Mouse (Mus musculus) left cerebral cortex, adult 18-20 months (tissue): Measurements from ENCODE around the gene Irgm2. TPM values are rescaled to one million over a fixed set of nuclear protein-coding genes. Genes with fewer than 3 reads are reported as not detected.

ENCODE experiments used
- DNase-seq, 2 experiments: peaks; one replicate each; pipeline ENCODE4 v3.0.0; 2021 to 2022; ENCODE audit warnings: low spot score in 2 of 2, mixed read lengths in 1 of 2
- total RNA-seq, 2 experiments: library from RNA; stranded (reverse); gene quantifications; 2 replicates each; pipeline ENCODE4 v1.2.3; 2021

Gene Irgm2
- total RNA-seq, 2 experiments from 2014 or later = 2.4 to 3.6 TPM

DNA sequence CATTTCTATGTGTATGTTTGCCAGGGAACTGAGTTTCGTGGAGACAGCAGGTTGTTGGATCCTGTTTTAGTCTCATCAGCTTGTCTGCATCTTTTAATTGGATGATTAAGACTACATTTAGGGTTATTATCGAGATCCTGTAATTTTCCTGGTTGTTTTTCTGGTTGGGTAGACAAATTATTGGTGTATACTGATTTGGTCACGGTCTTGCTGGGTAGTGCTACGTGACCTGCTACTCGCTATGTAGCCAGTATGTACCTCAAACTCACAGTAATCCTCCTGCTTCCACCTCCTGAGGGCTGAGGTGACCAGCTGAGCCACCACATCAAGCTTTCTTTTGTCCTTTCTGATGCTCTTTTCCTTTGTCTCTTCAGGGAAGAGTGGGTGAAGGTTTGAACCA, 58.4 kb downstream of the Irgm2 start:
- no peak for DNase-seq

DNA sequence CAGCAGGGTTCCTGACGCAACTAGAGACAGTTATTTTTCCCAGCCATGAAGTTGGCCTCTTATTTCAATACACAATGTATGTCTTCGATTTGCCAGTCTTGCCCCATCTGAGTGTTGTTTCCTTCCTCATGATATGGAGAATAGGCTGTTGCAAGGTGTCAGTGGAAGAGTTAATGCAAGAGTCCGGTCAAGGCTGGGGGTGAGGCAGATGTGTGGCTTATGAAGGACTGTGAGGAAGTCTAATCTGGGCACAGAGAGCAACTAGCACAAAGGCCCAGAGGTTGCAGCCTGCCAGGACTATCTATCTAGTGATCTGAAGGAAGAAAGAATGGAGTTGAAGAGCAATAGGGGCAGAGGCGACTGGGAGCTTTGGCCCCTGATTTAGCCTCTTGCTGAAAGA, 60.7 kb downstream of the Irgm2 start:
- no peak for DNase-seq

DNA sequence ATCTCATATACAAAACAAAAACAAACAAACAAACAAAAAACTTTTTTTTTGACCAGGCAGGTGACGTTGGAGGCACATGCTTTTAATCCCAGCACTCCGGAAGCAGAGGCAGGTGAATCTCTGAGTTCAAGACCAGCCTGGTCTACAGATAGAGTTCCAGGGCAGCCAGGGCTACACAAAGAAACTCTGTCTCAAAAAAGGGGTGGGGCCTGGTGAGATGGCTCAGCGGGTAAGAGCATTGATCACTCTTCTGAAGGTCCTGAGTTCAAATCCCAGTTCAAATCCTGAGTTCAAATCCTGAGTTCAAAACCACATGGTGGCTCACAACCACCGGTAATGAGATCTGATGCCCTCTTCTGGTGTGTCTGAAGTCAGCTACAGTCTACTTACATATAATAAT, 62.4 kb downstream of the Irgm2 start:
- DNase-seq = no peak

DNA sequence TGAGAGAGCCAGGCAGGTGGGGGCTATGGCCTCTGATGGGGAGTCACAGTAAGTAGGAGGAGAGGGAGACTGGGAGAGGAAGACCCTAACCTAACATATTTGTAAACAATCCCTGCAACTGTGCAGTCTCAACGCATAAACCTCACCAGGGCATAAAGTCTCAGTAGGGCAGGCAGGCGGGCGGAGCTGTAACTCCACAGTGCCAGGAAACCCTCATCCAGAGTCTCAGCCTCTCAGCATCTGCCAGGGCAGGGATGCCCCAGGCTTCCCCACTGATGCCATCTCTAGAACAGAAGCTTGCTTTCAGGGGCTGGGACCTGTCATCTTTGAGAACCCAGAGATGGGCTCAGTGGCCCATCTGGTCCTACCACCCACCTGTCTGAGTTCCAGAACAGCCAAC, 62.9 kb downstream of the Irgm2 start:
- DNase-seq = no peak

DNA sequence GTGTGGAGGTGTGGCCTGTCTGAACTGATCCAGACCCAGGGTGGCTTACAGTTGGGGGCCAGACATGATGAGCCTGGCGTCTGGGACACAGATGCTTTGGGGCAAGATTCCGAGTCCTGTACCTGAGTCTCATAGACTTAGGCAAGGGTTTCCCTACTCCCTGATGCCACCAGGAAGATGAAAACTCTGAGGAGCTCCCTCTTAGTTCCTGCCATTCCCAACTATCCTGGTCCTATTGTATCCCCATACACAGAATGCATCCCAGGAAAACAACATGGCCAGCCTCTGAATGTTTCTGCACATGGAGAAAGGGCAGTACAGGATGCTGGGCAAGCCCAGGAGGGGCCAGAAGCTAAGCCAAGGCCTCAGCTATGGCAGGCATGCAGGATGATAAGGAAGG, 64.1 kb downstream of the Irgm2 start:
- no peak for DNase-seq

DNA sequence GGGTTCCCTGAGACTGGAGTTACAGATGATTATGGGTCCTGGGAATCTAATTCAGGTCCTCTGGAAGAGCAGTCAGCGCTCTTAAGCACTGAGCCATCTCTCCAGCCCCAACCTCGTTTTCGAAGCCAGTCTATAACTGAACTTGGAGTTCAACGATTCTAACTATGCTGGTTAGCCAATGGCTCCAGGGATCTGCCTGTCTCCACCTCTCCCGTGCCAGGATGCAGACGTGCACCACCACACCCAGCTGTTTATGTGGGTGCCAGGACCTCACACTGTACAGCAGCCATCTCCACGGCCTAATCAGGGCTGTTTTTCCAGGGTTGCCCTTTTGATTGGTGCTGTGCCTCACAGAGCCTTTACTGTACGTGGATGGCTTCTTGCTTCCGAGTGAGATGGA, 65.1 kb downstream of the Irgm2 start:
- DNase-seq = no peak

- no peak for DNase-seq
Observed at GRCm38 (mm10) chr11:58268285-58268684, 68.9 kb downstream of the Irgm2 start.

Other genes with a start within 250 kb of the Irgm2 start
- 10 to 100 TPM; 87.5 to 89.1 TPM for gene Larp1, start 190.6 kb upstream of the Irgm2 start, total RNA-seq
- gene Gm12248, start 106.5 kb upstream of the Irgm2 start, total RNA-seq = not detected
- gene Cnot8, start 95.5 kb upstream of the Irgm2 start, total RNA-seq = 10 to 100 TPM; 55.8 to 56.4 TPM
- gene Gemin5, start 31.1 kb upstream of the Irgm2 start, total RNA-seq = 10 to 100 TPM; 18.9 to 19.0 TPM
- gene Mrpl22, start 28.0 kb upstream of the Irgm2 start, total RNA-seq = 10 to 100 TPM; 36.0 to 39.6 TPM
- 1 to 10 TPM; 3.8 to 5.4 TPM for gene Igtp, start 62 bp upstream of the Irgm2 start, total RNA-seq
- gene 4930438A08Rik, start 75.2 kb downstream of the Irgm2 start, total RNA-seq = not detected
- gene Zfp692, start 107.5 kb downstream of the Irgm2 start, total RNA-seq = 10 to 100 TPM; 25.4 to 28.9 TPM
- 10 to 100 TPM; 39.4 to 45.1 TPM for gene Zfp672, start 130.7 kb downstream of the Irgm2 start, total RNA-seq
- 10 to 100 TPM; 50.1 to 53.7 TPM for gene Sh3bp5l, start 131.1 kb downstream of the Irgm2 start, total RNA-seq
- gene Lypd8, start 179.4 kb downstream of the Irgm2 start, total RNA-seq = not detected
- gene 1810065E05Rik, start 221.5 kb downstream of the Irgm2 start, total RNA-seq = not detected
- gene Gm12253, start 232.9 kb downstream of the Irgm2 start, total RNA-seq = not detected